Mouse (Mus musculus) spleen, embryonic (tissue): Measurements from ENCODE around the gene Nod2.

ENCODE experiments used
- CTCF ChIA-PET: fragments of 350-600 bp; sonication (Branson Sonifier 250); formaldehyde crosslinking; loops from one replicate; lab custom pipeline; 2022; lab: Charles Lee

Gene Nod2

GRCm38 (mm10) chr8:88701611-88702010 lies 54.5 kb downstream of the Nod2 start:
- CTCF ChIA-PET, result interaction anchor here (1.8 kb wide), 1 partner anchor 72 kb away, joined by 6 read pairs; no protein-coding TSS in a partner anchor

- CTCF ChIA-PET, result no interaction called here
Observed at GRCm38 (mm10) chr8:88702816-88703215, 55.7 kb downstream of the Nod2 start.

DNA sequence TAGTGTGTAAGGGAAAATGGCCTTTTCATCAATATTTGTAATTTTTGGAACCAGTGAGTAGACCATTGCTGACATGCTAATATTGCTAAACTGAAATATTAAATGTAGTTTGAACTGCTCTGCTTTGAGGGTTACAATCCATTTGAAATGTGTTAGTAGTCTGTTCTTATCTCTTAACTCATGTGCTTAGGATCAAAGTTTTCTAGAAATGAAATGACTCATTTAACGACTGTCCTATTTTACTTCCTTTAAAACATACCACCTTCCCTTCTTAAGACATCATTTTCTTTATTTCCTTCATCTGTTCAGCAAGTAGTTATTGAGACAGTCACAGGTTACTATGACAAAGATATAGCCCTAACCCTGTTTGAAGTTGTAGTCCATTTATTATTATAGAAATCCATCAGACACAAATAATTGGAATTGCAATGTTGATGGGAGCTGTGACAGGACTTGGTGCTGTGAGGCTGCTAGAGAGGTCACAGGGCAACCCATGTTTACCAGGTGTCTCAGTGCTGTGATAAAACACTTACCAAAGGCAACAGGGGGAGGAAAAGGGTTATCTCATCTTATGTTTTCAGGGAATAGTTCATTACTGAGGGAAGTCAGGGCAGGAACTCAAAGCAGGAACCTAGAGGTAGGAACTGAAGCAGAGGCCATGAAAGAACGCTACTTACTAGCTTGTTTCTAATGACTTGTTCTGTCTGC lies 76.3 kb downstream of the Nod2 start:
- CTCF ChIA-PET, result no interaction called here
